Mouse (Mus musculus): ENCODE results near the gene Abcc3. TPM values are rescaled to one million over a fixed set of nuclear protein-coding genes. Genes with fewer than 3 reads are reported as not detected.

Abcc3 gene
- polyA plus RNA-seq, 1 experiment from 2014 or later, result 8.4 TPM

DNA sequence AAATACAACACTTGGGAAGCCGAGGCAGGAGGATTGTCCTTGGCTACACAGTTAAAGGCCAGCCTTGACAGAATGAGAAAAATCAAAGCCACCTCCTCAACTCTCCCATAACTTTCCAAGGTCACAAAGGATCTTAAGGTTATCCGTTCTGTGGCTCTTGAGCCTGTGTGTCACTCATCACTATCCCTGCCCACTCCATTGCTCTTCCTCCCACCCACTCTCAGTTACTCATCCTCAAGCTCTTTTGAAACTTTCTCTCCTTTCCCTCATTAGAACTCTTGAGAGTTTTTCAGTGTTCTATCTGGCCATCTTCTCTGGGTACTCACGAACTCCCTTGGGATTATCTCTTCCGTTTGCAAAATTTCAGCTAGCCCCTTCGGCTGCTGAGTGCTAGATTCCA is 68.2 kb downstream of the Abcc3 start:
- no peak overlapping the region for H3K27ac ChIP-seq (replicated peaks)
- H3K27me3 ChIP-seq, result no peaks in the 10 kb centered on the region
- H3K9ac ChIP-seq, result no peak overlapping the region
- WGBS (ENCODE audit: insufficient replicate concordance), result 72% methylated on average over 5 of the region's 5 CpGs
- H3K4me2 ChIP-seq, result no peak overlapping the region
- ATAC-seq (ENCODE audit: insufficient read depth), result no peak
- H3K4me3 ChIP-seq (replicated peaks), result no peak overlapping the region
- H3K9me3 ChIP-seq (replicated peaks), result no peaks in the 10 kb centered on the region
- 0 out of 2 replicates have a peak, but pooled peaks cover 1% of the 10 kb centered on the region for H3K36me3 ChIP-seq (replicated peaks)
- H3K4me1 ChIP-seq (replicated peaks), result peaks cover 43% of the 10 kb centered on the region

DNA sequence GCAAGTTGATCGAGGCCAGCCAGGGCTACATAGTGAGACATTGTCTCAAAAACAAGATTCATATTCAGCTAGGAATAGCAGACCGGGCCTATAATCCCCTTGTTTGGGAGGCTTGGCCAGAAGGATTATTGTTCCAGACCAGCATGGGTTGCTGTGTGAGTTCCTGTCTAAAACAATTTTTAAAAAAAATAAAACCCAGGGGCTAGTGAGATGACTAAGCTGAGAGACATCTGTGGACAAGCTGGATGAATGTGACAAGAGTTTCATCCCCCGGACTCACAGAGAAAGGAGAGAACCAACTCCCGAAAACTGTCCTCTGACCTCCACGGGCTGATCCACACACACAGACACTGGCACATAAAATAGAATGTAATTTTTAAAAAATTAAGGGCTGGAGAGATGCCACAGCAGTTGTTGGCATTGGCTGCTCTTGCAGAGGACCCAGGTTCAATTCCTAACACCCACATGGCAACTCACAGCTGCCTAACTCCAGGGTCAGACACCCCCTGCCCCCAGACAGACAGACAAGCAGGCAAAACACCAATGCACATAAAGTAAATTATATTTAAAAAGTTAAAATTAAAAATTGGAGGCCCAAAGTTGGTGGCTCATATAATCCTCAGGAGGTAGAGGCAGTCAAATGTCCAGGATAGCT is 69.4 kb downstream of the Abcc3 start:
- Histone ChIP-seq H3K4me3 (replicated peaks) (no peak overlapping the region), H3K4me2 (no peak overlapping the region), H3K9me3 (replicated peaks) (no peaks in the 10 kb centered on the region), H3K27me3 (no peaks in the 10 kb centered on the region), H3K36me3 (replicated peaks) (peaks cover 7% of the 10 kb centered on the region; the same call in 1 of the 2 replicates), H3K4me1 (replicated peaks) (peaks cover 45% of the 10 kb centered on the region), H3K9ac (no peak overlapping the region), H3K27ac (replicated peaks) (no peak overlapping the region)
- no peak for ATAC-seq (ENCODE audit: insufficient read depth)
- 75% methylated on average over 5 of the region's 5 CpGs for WGBS (ENCODE audit: insufficient replicate concordance)

DNA sequence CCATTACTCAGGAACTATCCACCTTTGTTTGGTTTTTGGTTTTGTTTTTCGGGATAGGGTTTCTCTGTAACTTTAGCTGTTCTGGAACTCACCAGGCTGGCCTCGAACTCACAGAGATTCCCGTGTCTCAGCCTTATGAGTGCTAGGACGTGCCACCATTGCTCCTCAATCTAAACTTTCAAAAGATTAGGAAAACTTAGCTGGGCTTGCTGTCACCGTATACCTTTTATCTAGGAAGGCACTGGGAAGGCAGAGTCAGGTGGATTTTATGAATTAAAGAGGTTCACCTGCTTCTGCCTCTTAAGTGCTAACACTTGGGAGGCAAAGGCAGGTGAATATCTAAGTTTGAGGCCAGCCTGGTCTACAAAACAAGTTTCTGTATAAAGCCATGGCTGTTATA is 70.2 kb downstream of the Abcc3 start:
- peak overlapping the region; percentile 98 for H3K27ac ChIP-seq (replicated peaks)
- ATAC-seq (ENCODE audit: insufficient read depth), result no peak
- H3K9ac ChIP-seq, result peak overlapping the region; percentile 99
- peaks cover 12% of the 10 kb centered on the region; the same call in 1 of the 2 replicates for H3K36me3 ChIP-seq (replicated peaks)
- H3K4me3 ChIP-seq (replicated peaks), result peak overlapping the region; percentile 99
- H3K27me3 ChIP-seq, result no peaks in the 10 kb centered on the region
- no peaks in the 10 kb centered on the region for H3K9me3 ChIP-seq (replicated peaks)
- H3K4me1 ChIP-seq (replicated peaks), result peaks cover 47% of the 10 kb centered on the region
- peak overlapping the region; percentile 76 for H3K4me2 ChIP-seq
- WGBS (ENCODE audit: insufficient replicate concordance), result 36% methylated on average over 5 of the region's 5 CpGs

DNA sequence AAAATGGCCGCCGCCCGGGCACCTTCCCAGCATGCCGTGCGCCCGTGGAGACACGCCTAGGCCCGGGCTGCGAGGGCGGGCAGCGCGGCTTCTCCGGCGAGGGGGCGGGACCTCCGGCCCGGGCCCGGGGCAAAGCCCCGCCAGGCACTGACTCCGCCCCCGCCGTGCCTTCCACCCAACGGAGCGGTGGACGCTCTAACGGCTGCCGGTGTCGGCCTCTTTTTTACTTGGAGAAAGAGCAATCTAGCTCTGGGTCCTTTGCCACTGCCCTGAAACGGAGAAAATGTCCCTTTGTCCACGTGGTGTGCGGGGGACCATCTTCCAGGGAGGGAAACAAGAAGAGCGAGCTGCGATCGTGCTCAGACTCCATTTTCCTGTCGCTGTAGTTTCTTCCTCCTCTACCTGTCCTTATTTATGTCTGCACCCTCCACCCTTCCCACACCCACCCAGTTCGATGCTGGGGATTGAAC is 70.8 kb downstream of the Abcc3 start, which contains the start of gene Luc7l3:
Gene Luc7l3, minus strand, starts transcription at position 58 of the 470 bp plus-strand sequence.
- Histone ChIP-seq H3K4me3 (replicated peaks) (peak within 1 kb of the TSS; percentile 99), H3K9me3 (replicated peaks) (no peaks in the 10 kb centered on the region), H3K36me3 (replicated peaks) (peaks cover 18% of the 10 kb centered on the region), H3K4me1 (replicated peaks) (peaks cover 48% of the 10 kb centered on the region), H3K4me2 (peak within 1 kb of the TSS; percentile 76), H3K9ac (peak within 1 kb of the TSS; percentile 99), H3K27ac (replicated peaks) (peak within 1 kb of the TSS; percentile 98), H3K27me3 (no peaks in the 10 kb centered on the region)
- peak; percentile 94 for ATAC-seq (ENCODE audit: insufficient read depth)
- under 1% methylated on average over 36 of the region's 36 CpGs for WGBS (ENCODE audit: insufficient replicate concordance)

DNA sequence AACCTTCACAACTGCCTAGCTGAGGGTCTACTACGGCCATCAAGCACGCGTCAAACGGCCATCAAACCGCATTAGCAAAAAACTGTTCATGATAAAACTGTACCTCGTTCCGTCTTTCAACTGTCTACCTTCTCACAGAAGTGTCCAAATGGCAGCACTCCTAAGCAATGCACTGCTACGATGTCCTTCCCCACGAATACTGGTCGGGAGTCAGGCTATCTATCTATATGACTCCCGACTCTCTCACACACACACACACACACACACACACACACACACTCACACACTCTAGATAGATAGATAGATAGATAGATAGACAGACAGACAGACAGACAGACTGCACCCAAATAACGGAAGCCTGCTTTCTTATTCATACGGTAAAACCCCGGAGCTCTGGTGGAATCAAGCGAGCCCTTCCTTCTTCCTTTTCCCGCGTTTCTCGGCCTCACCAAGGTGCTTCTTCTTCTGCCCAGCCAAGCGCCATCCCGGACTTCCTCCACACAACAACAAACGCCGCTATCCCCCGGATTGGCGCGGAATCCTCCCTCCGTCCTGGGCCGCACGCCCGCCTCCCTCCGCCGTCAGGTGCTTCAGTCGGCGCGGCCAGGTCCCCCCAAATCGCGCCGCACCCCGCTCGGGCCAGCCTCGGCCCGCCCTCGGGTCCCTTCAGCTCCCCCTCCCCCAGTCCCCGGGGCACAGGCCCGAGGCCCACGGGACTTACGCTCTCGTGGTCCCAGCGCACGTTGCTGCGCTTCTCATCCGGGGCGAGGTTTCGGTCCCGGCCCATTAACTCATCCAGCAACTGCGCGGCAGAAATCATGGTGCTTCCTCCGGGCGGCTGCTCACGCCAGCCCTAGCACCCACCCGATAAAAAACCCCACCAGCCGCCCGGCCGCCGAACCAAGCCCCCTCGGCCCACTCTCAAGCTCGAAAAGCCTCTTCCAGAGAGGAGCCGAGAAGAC is 71.5 kb downstream of the Abcc3 start:
- WGBS (ENCODE audit: insufficient replicate concordance), result under 1% methylated on average over 67 of the region's 67 CpGs
- peak overlapping the region; percentile 99 for H3K4me3 ChIP-seq (replicated peaks)
- H3K9ac ChIP-seq, result peak overlapping the region; percentile 99
- H3K4me1 ChIP-seq (replicated peaks), result peaks cover 52% of the 10 kb centered on the region
- peaks cover 24% of the 10 kb centered on the region for H3K36me3 ChIP-seq (replicated peaks)
- peak overlapping the region; percentile 98 for H3K27ac ChIP-seq (replicated peaks)
- no peaks in the 10 kb centered on the region for H3K27me3 ChIP-seq
- no peaks in the 10 kb centered on the region for H3K9me3 ChIP-seq (replicated peaks)
- peak; percentile 72 for ATAC-seq (ENCODE audit: insufficient read depth)
- peak overlapping the region; percentile 70 for H3K4me2 ChIP-seq

DNA sequence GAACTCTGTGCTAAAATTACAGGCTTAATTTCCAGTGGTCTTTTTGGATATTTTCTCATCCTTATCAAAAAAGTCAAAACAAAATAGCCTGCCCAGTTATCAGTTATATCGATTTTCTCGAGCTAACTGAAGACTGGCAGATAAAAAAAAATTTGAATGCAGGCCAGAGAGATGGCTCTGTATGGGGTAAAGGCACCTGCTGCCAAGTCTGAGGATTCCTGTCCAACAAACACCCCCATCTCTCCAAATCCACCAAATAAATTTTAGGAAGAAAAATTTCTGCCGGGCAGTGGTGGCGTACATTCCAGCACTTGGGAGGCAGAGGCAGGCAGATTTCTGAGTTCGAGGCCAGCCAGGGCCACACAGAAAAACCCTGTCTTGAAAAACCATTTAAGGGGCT is 74.7 kb downstream of the Abcc3 start:
- H3K27me3 ChIP-seq, result no peaks in the 10 kb centered on the region
- H3K27ac ChIP-seq (replicated peaks), result peak overlapping the region; percentile 24
- peaks cover 39% of the 10 kb centered on the region for H3K36me3 ChIP-seq (replicated peaks)
- ATAC-seq (ENCODE audit: insufficient read depth), result no peak
- peak overlapping the region; percentile 70 for H3K4me2 ChIP-seq
- peak overlapping the region; percentile 16 for H3K4me3 ChIP-seq (replicated peaks)
- no peak overlapping the region for H3K9ac ChIP-seq
- WGBS (ENCODE audit: insufficient replicate concordance), result 53% methylated on average over 5 of the region's 5 CpGs
- H3K4me1 ChIP-seq (replicated peaks), result peaks cover 79% of the 10 kb centered on the region
- H3K9me3 ChIP-seq (replicated peaks), result no peaks in the 10 kb centered on the region

DNA sequence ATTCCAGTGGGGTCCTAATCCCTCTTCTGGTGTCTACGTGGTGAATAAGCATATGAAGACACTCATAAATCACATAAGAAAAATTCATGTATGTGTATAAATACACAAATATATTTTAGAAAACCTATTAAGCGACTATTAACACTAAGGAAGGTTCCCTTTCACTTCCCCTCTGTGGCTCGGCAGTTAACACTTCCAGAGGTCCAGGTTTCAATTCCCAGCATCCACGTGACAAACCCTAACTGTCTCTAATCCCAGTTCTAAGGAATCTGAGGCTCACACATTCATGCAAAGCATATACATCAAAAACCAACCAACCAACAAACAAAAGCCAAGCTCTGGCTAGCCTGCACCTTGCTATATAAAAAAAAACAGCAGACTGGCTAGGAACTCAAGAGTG is 75.3 kb downstream of the Abcc3 start:
- H3K4me2 ChIP-seq, result peak overlapping the region; percentile 70
- peak overlapping the region; percentile 24 for H3K27ac ChIP-seq (replicated peaks)
- H3K9ac ChIP-seq, result no peak overlapping the region
- no peak overlapping the region for H3K4me3 ChIP-seq (replicated peaks)
- ATAC-seq (ENCODE audit: insufficient read depth), result no peak
- H3K27me3 ChIP-seq, result no peaks in the 10 kb centered on the region
- H3K36me3 ChIP-seq (replicated peaks), result peaks cover 40% of the 10 kb centered on the region
- no peaks in the 10 kb centered on the region for H3K9me3 ChIP-seq (replicated peaks)
- H3K4me1 ChIP-seq (replicated peaks), result peaks cover 79% of the 10 kb centered on the region
- WGBS (ENCODE audit: insufficient replicate concordance), result 51% methylated on average over 4 of the region's 4 CpGs

DNA sequence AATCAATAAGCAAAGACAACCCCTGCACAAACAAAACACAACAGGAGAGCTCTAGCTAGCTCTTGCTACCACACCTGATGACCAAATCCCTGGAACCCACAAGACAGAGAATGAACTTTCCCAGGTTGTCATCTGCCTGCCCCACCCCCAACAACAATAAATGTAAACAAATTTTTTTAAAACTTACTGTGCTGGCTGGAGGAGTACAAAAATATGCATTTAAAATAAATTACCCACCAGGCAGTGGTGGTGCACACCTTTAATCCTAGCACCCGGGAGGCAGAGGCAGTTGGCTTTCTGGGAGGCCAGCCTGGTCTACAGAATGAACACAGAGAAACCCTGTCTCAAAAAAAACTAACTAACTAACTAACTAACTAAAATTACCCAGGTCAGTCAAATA is 75.8 kb downstream of the Abcc3 start:
- Histone ChIP-seq H3K9me3 (replicated peaks) (no peaks in the 10 kb centered on the region), H3K27ac (replicated peaks) (peak overlapping the region; percentile 31; the same call in 1 of the 2 replicates), H3K4me3 (replicated peaks) (no peak overlapping the region), H3K4me1 (replicated peaks) (peaks cover 78% of the 10 kb centered on the region), H3K9ac (no peak overlapping the region), H3K27me3 (no peaks in the 10 kb centered on the region), H3K36me3 (replicated peaks) (peaks cover 40% of the 10 kb centered on the region), H3K4me2 (peak overlapping the region; percentile 70)
- 47% methylated on average over 1 of the region's 1 CpGs for WGBS (ENCODE audit: insufficient replicate concordance)
- no peak for ATAC-seq (ENCODE audit: insufficient read depth)

DNA sequence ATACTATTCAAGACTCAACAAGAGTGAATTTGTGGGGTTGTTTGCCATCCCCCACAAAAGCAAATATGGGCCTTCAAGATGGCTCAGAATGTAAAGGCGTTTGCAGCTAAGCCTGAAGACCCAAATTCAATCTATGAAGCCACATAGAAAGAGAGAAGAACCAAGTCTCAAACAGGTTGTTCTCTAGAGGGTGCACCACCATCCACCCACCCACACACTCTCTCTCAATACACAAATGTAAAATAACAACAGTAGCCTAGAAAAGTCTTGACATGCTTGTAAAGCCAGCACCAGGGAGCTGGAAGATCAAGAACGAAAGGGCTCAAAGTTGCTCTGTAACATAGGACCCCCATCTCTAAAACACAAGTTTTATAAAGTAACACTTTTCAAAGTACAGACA is 76.3 kb downstream of the Abcc3 start:
- no peak overlapping the region for H3K4me3 ChIP-seq (replicated peaks)
- H3K36me3 ChIP-seq (replicated peaks), result peaks cover 40% of the 10 kb centered on the region
- peaks cover 82% of the 10 kb centered on the region for H3K4me1 ChIP-seq (replicated peaks)
- H3K4me2 ChIP-seq, result peak overlapping the region; percentile 70; the same call in 1 of the 2 replicates
- H3K9ac ChIP-seq, result no peak overlapping the region
- WGBS (ENCODE audit: insufficient replicate concordance), result 66% methylated on average over 2 of the region's 2 CpGs
- peak overlapping the region; percentile 31; the same call in 1 of the 2 replicates for H3K27ac ChIP-seq (replicated peaks)
- no peaks in the 10 kb centered on the region for H3K27me3 ChIP-seq
- H3K9me3 ChIP-seq (replicated peaks), result no peaks in the 10 kb centered on the region
- ATAC-seq (ENCODE audit: insufficient read depth), result no peak

DNA sequence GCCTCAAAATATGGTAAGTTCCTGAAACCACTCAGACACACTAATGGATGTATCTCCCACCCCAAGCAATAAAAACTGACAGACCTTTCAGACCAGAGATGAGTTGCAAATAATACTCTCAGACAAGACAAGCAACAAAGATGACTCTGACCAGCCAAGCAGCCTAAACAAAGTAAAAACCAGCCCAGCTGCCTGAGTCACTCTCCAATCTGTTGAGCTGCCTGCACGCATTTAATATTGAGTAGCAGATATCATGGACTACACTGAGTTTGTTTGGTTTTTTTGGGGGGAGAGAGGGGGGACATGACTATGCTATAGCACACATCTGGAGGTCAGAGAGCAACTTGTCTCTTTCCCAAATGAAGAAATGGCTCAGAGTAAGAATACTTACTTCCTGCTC is 77.5 kb downstream of the Abcc3 start:
- Histone ChIP-seq H3K9ac (no peak overlapping the region), H3K9me3 (replicated peaks) (no peaks in the 10 kb centered on the region), H3K27ac (replicated peaks) (peak overlapping the region; percentile 15; the same call in 1 of the 2 replicates), H3K4me3 (replicated peaks) (no peak overlapping the region), H3K4me2 (peak overlapping the region; percentile 23), H3K4me1 (replicated peaks) (peaks cover 86% of the 10 kb centered on the region), H3K36me3 (replicated peaks) (peaks cover 40% of the 10 kb centered on the region), H3K27me3 (no peaks in the 10 kb centered on the region)
- no peak for ATAC-seq (ENCODE audit: insufficient read depth)
- WGBS (ENCODE audit: insufficient replicate concordance), result 21% methylated on average over 1 of the region's 1 CpGs
